Mouse (Mus musculus) adrenal gland, postnatal 36 days (tissue): ENCODE results near the gene Mbip. TPM values are rescaled to one million over a fixed set of nuclear protein-coding genes. Genes with fewer than 3 reads are reported as not detected.

Experiments
- DNase-seq, 2 experiments: peaks; one replicate each; pipeline ENCODE4 v3.0.0; 2021; ENCODE audit warnings: mixed read lengths in 1 of 2
- total RNA-seq, 2 experiments: library from RNA; stranded (reverse); gene quantifications; 2 replicates each; pipeline ENCODE4 v1.2.3; 2021

Mbip gene
- total RNA-seq, 2 experiments from 2014 or later = 12.3 to 12.9 TPM

DNA sequence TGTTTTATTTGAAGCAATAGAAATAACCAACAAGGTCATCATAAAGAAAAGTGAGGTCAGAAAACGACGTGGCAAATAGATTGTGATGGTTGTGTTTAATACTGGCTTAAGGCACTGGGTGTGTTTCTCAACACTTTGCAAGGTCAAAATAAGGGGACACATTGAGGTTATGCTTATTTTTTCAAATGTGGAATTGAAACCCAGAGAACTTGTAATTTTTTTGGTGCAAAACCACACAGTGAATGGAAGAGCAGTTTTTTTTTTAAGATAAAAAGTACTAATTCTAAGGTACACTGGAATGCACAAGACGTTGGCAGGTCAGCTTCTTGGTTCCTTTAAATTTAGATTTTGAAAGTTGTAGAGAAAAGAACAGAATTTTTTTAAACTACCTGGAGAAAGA lies 50.5 kb downstream of the Mbip start:
- DNase-seq = no peak

DNA sequence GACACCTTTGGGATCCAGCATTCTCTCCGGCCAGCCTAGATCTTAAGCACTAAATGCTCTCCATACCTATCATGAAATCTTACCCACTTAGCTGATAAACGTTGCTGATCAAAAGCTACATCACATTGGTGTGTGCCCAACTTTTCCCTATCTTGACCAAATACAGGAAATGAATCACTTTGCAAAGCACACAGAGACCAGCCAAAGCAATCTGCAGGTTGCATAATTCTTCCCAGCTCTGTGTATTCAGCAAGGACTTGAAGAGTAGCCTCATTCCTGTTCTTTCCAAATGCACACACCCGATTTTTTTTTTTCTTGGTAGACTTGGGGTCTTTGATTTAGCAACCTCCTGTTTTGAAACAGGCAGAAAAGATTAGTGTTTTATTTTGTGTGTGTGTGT lies 57.1 kb downstream of the Mbip start:
- DNase-seq = peak in 1 of 2 experiments; percentile 13

DNA sequence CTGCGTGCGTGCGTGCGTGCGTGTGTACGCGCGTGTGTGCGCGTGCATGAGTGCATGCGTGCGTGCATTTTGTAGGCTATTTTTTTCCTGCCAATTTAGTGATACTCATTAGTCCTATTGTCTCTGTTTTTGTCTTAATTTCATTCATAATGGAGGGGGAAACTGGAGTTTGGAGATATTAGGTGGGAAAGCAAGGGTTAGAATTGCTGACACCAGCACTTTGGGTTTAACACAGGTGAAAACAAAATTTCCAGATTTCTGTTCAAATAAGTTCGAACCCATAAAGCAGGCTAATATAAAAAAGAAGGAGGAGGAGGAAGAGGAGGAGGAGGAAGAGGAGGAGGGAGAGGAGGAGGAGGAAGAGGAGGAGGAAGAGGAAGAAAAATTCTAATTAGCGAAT lies 58.9 kb downstream of the Mbip start:
- no peak for DNase-seq

DNA sequence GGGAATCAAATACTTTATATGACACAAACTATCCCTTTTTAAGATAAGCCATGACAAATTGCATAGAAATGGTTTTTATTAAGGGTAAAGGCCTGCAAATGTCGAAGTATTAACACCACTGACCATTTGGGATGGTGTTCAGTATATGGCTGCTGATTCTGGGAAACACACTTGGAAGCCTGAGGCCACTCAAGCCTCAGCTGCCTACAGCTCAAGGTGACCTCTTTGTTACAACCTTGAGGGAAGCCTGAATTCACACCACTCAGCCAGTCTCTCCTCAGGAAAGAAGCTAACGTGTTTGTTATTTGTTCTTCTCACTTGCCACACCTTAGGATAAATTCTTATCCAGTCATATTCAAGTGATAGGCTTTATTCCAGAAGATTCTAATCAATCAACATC lies 61.5 kb downstream of the Mbip start:
- no peak for DNase-seq

DNA sequence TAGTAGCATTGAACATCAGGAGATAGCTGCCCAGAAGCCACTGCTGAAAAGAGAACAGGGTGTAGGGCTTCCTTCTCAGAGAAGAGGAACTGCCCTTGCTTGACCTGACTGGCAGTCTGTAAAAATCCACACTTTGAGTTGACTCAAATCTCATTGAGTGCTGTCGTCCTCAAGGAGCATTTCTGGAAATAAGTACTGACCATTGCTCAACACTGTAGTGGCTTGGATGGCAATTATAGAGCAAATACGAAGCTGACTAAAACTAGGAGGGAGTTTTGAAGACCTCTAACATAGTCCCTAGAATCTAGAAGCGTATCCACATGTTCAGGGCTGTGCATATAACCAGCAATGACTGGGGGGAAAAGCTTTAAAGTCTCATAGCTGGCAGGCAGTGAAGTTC lies 64.0 kb downstream of the Mbip start:
- no peak for DNase-seq

Other genes starting within 250 kb of the Mbip start
- gene Nkx2-1, start 191.0 kb upstream of the Mbip start, total RNA-seq = not detected